8 mouse cellular contexts compared by ENCODE assay signal in genomic region chr4:137724766-137725165, GRCm38 (mm10).
DNase-seq lines count a peak whose midpoint lies in the region; ATAC-seq and TF ChIP-seq lines count a peak whose summit lies in the region.

No protein-coding gene starts in this region.

- TF ChIP-seq POLR2A in MEL (IDR thresholded peaks at IDR 0.05; ENCODE audit: control insufficient read depth in 1 of 2, insufficient read depth in 1 of 2, low read depth in 1 of 2, low read length in 2 of 2, poor library complexity in 1 of 2): no peak
- TF ChIP-seq POLR2A in small intestine, adult 2 months (IDR thresholded peaks at IDR 0.05; ENCODE audit: low read depth, low read length): no peak

- H3K79me2 ChIP-seq in MEL (ENCODE audit: control insufficient read depth, insufficient read depth, low read length, poor library complexity): no peaks in the 10 kb centered on the region

- peak in 1 of 2 experiments; percentile 58 for DNase-seq in left cerebral cortex, adult 2 months (ENCODE audit: extremely low spot score in 1 of 2, low spot score in 2 of 2)
- no peak for DNase-seq in left cerebral cortex, adult 11 months (ENCODE audit: low spot score)
- DNase-seq in MEL (ENCODE audit: low read depth, low spot score): peak; percentile 70
- DNase-seq in cerebellum, adult 9-11 months: peak; percentile 69
- no peak for DNase-seq in adipocyte (ENCODE audit: low spot score)

- TF ChIP-seq CTCF in left cerebral cortex, adult 2 months (IDR thresholded peaks at IDR 0.05): peak; percentile 81
- peak; percentile 69 to 82 (median 78) for TF ChIP-seq CTCF in MEL (IDR thresholded peaks at IDR 0.05 in 2 of 3, conservative IDR thresholded peaks at IDR 0.05 in 1 of 3; ENCODE audit: control insufficient read depth in 1 of 3, insufficient read depth in 1 of 3, low read depth in 2 of 3, low read length in 3 of 3, poor library complexity in 1 of 3, severe bottlenecking in 1 of 3)
- peak; percentile 81 for TF ChIP-seq CTCF in small intestine, adult 2 months (IDR thresholded peaks at IDR 0.05; ENCODE audit: extremely low read depth, insufficient read length, insufficient replicate concordance, low read depth, low read length)

- H3K4me1 ChIP-seq in MEL (ENCODE audit: control insufficient read depth in 1 of 2, insufficient read depth in 2 of 2, low read length in 2 of 2): no peaks in the 10 kb centered on the region
- H3K4me1 ChIP-seq in heart, embryonic 12.5 days (replicated peaks): peaks cover 29% of the 10 kb centered on the region
- peaks cover 34% of the 10 kb centered on the region for H3K4me1 ChIP-seq in liver, embryonic 15.5 days (replicated peaks)
- H3K4me1 ChIP-seq in small intestine, adult 2 months (ENCODE audit: control insufficient read depth, insufficient read depth, insufficient read length, low read length): no peaks in the 10 kb centered on the region

- peak overlapping the region; percentile 59 for H3K4me2 ChIP-seq in heart, embryonic 12.5 days
- H3K4me2 ChIP-seq in liver, embryonic 15.5 days: peak overlapping the region; percentile 55

- H3K9me3 ChIP-seq in MEL (replicated peaks; ENCODE audit: insufficient read depth, low read length): no peaks in the 10 kb centered on the region
- no peaks in the 10 kb centered on the region for H3K9me3 ChIP-seq in heart, embryonic 12.5 days (replicated peaks)
- H3K9me3 ChIP-seq in liver, embryonic 15.5 days (replicated peaks): no peaks in the 10 kb centered on the region

- no peaks in the 10 kb centered on the region for H3K27me3 ChIP-seq in MEL (ENCODE audit: control insufficient read depth in 1 of 2, insufficient read depth in 2 of 2, low read length in 2 of 2)
- H3K27me3 ChIP-seq in heart, embryonic 12.5 days (replicated peaks): peaks cover 98% of the 10 kb centered on the region
- peaks cover 79% of the 10 kb centered on the region for H3K27me3 ChIP-seq in liver, embryonic 15.5 days
- H3K27me3 ChIP-seq in small intestine, adult 2 months (ENCODE audit: control insufficient read depth, insufficient read depth, low read length): no peaks in the 10 kb centered on the region; the same call in 1 of the 2 replicates

- WGBS in heart, embryonic 12.5 days: 40% methylated on average over 8 of the region's 8 CpGs
- whole genome bisulfite sequencing in liver, embryonic 15.5 days (ENCODE audit: insufficient replicate concordance): 35% methylated on average over 8 of the region's 8 CpGs
- WGBS in small intestine, adult 2 months: 60% methylated on average over 8 of the region's 8 CpGs

- ATAC-seq in heart, embryonic 12.5 days (ENCODE audit: insufficient number of reproducible peaks, low FRiP score): no peak
- 0 out of 2 replicates have a peak, but pooled peaks have one; percentile 10 for ATAC-seq in liver, embryonic 15.5 days (ENCODE audit: insufficient read depth)

- no peak overlapping the region for H3K9ac ChIP-seq in MEL (ENCODE audit: control insufficient read depth, low read depth, low read length, poor library complexity, severe bottlenecking)
- H3K9ac ChIP-seq in heart, embryonic 12.5 days: no peak overlapping the region; the same call in 1 of the 2 replicates
- H3K9ac ChIP-seq in liver, embryonic 15.5 days: peak overlapping the region; percentile 26; the same call in 1 of the 2 replicates

- H3K36me3 ChIP-seq in MEL (ENCODE audit: control insufficient read depth in 1 of 2, insufficient read depth in 2 of 2, low read length in 2 of 2): no peaks in the 10 kb centered on the region
- H3K36me3 ChIP-seq in heart, embryonic 12.5 days: no peaks in the 10 kb centered on the region
- no peaks in the 10 kb centered on the region for H3K36me3 ChIP-seq in liver, embryonic 15.5 days (replicated peaks)
- no peaks in the 10 kb centered on the region for H3K36me3 ChIP-seq in small intestine, adult 2 months (ENCODE audit: control insufficient read depth, insufficient read depth, low read length)

- no peak for TF ChIP-seq EP300 in MEL (IDR thresholded peaks at IDR 0.05; ENCODE audit: low read depth in 1 of 2, low read length in 2 of 2)

- intact Hi-C loops in left cerebral cortex, adult 2 months (cut with DNase I): no loop called here

- peak; percentile 33 for TF ChIP-seq RAD21 in MEL (IDR thresholded peaks at IDR 0.05; ENCODE audit: low read depth, low read length)

- H3K4me3 ChIP-seq in left cerebral cortex, adult 2 months: no peak overlapping the region
- no peak overlapping the region for H3K4me3 ChIP-seq in MEL (ENCODE audit: control insufficient read depth in 1 of 2, insufficient read depth in 1 of 2, low read depth in 2 of 2, low read length in 2 of 2)
- peak overlapping the region; percentile 24; the same call in 1 of the 2 replicates for H3K4me3 ChIP-seq in heart, embryonic 12.5 days
- H3K4me3 ChIP-seq in liver, embryonic 15.5 days (replicated peaks): peak overlapping the region; percentile 34
- H3K4me3 ChIP-seq in small intestine, adult 2 months (ENCODE audit: low read depth, low read length): peak overlapping the region; percentile 37

- 0 out of 2 replicates have a peak overlapping the region, but pooled peaks have one; percentile 37 for H3K27ac ChIP-seq in left cerebral cortex, adult 2 months
- no peak overlapping the region for H3K27ac ChIP-seq in MEL (ENCODE audit: control insufficient read depth, low read depth, low read length)
- H3K27ac ChIP-seq in heart, embryonic 12.5 days (ENCODE audit: poor library complexity, severe bottlenecking): no peak overlapping the region
- peak overlapping the region; percentile 16; the same call in 1 of the 2 replicates for H3K27ac ChIP-seq in liver, embryonic 15.5 days (replicated peaks)
- H3K27ac ChIP-seq in small intestine, adult 2 months (ENCODE audit: insufficient read depth, low read depth, low read length): 0 out of 2 replicates have a peak overlapping the region, but pooled peaks have one; percentile 18

TF ChIP-seq in MEL, 35 proteins besides CTCF, POLR2A, EP300 and RAD21:
- TF ChIP-seq TAL1 (IDR thresholded peaks at IDR 0.05; ENCODE audit: low read length) (no peak), SMC3 (IDR thresholded peaks at IDR 0.05; ENCODE audit: low read depth, low read length) (peak; percentile 37; the same call in 1 of the 2 replicates), USF1 (IDR thresholded peaks at IDR 0.05; ENCODE audit: low read depth, low read length) (no peak), HCFC1 (IDR thresholded peaks at IDR 0.05; ENCODE audit: low read depth, low read length) (no peak)

Comparison
In these comparisons a context has a peak if more than half of its experiments do, and no peak if none do; other contexts are left out.
1. DNase-seq: peak in MEL (single experiment) and cerebellum, adult 9-11 months (single experiment); none in left cerebral cortex, adult 11 months (single experiment) and adipocyte (single experiment).
2. H3K27ac ChIP-seq: peak in left cerebral cortex, adult 2 months (single experiment), liver, embryonic 15.5 days (single experiment) and small intestine, adult 2 months (single experiment); none in MEL (single experiment) and heart, embryonic 12.5 days (single experiment).
3. H3K4me3 ChIP-seq: peak in heart, embryonic 12.5 days (single experiment), liver, embryonic 15.5 days (single experiment) and small intestine, adult 2 months (single experiment); none in left cerebral cortex, adult 2 months (single experiment) and MEL (0 of 2).
4. Peak in every context shown above with its lines, with median percentiles within 50 percentile points of each other: CTCF ChIP-seq.